Mouse (Mus musculus) lung, postnatal 25 days (tissue): Measurements from ENCODE around the gene Coq8a.

Experiments
- DNase-seq: peaks from one replicate; pipeline ENCODE4 v3.0.0; 2022; ENCODE audit warnings: low spot score

Gene Coq8a

DNA sequence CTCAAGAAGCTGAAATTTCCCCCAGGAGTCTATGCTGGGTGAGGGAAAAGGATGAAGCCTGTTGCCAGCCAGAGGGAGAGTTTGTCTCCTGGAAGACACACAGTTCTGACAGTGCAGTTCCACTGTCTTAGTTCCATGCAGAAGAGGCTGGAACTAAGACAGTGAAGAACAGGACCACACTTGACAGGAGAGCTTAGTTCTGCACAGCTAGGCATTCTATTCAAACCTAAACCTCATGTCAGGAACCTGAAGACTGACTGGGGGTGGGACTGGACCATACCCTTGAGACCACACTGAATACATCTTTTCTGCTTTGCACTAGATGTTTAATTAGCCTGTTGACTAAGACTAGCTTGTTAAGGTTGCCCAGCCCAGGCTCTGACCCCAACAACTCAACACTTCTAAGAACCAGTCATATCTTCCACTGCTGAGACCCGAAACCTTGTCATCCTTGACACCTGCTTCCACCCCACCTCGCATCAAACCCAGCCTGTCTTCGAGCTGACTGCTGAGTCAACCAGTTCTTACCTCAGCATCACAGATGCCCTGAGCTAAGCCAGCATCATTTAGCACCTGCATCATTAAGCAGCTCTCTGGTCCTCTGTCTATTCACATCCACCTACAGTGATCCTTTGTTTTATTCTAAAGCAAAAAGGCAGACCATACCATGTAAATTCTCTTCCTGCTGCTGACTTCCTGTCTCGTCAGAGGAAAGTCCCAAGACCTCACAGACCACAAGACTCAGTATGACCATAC, at the start of gene Coq8a:
TSS of gene Coq8a (minus strand) at position 644 of the 756 bp plus-strand sequence.
- no peak for DNase-seq

DNA sequence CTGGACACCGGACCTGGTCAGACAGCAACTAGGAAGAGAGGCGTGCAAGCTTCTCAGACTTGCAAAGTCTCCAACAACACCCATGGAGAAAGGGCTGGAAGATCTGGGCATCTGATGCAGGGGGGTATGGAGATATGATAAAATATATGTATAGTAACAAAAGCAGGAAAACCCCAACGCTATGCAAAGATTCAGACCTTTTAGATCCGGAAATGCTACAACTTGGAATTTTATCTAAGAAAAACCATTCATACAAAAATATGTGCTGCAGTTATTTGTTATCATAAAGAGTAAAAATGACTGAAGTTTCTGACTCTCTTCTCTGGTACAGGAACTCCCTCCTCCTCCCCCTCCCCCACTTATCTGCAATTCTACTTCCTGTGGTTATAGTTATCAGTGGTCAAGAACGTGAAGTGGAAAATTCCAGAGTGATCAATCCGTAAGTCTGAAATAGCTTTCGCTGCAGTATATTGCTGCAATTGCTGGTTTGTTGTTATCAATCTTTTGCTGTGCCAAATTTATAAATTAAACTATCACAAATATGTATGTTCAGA, 49.3 kb upstream of the Coq8a start:
- DNase-seq, result no peak

DNA sequence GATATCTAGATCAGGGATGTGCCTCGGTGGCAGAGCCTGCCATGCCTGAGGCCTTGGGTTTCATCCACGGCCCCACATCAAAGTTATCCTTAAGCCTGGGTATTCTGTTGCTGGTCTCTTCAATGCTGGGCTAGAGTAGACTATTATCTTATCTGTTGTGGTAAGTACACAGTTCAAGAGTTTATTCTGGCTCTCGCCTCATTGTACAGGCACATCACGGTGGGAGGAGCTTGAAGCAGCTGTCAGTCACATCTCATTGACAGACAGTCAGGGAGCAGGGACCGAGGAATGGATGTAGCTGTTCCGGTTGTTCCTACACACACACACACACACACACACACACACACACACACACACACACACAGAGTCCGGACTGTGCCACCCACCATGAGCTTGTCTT, 48.5 kb upstream of the Coq8a start:
- DNase-seq, result no peak

DNA sequence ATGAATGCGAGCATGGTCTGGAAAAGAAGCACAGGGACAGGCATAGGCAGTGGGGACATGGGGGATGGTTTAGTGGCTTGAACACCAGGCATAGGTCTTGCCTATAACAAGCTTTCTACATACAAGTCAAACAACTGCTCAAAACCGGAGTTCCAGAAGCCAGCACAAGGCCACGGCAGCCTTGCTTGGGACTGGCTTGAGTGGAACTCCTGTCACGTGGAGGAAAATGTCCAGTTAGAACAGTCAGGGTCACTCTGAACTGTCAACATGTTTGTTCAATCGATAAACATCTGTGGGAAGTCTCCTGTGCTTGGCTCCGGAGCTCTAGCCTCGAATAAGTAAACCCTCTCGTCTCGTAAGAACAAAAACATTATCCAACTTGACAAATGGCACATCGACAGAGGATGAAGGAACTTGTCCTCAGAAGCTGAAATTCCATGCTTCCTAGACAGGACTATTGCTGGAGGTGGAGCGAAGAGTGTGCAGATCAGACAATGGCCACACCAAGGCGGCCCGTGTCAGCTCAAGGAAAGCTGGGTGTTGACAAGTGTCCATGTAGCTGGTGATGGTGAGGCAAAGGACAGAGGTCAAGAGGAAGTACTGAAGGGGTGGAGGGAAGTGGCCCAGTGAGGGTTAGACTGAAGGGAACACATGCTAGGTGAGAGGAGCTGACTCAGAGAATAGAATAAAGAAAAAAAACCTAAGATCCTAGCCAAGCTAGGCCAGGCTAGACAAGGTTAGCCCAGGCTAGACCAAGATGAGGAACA, 46.5 kb upstream of the Coq8a start:
- peak; percentile 49 for DNase-seq

DNA sequence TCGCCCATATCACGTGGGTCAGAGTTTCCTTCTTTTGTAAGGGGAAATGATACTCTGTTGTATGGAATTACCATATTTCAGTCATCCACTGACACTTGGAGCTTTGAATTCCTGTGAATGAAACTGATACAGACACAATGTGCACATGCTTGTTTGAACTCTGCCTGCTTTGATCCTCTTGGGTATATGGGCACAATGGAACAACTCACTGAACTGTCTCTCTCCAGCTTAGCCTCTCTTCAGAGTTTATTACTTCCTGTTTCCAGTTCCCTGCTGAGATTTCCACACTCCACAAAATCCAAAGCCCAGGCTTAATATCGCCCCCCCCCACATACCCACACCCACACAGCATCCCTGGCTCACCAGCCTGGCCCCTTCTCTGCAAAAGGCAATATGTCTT, 32.3 kb upstream of the Coq8a start:
- no peak for DNase-seq

DNA sequence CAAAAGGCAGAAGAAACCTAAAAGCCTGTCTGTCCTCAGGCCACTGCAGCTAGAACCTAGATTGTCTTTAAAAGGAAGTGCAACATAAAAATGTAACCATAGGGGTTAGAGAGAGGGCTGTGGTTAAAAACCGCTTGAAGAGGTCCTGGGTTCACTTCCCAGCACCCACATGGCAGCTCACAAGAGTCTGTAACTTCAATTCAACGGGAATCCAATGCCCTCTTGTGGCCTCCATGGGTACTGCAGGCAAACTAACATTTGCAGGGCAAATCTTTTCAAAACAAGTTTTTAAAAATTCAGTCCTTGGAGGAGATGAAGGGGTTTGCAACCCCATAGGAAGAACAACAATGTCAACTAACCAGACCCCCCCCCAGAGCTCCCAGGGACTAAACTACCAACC, 31.2 kb upstream of the Coq8a start:
- DNase-seq, result no peak

DNA sequence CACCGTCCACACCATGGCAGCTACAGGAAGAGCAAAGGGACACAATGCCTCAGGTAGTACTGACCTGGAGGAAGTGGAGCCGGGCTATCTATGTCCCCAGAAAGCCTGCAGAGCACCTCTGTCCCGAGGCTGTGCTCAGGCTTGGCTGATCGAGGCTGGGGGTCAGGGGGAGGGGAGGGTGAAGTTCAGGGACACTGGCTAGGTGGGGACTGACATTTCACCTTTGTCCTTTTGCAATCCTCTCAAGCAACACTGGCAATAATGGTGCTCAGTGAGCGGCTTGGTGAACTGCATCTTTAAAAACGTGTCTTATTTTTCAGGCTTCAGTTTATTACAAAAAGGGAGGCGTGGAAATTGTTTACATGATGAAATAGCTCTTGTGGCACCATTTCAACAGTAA, 30.5 kb upstream of the Coq8a start:
- no peak for DNase-seq

DNA sequence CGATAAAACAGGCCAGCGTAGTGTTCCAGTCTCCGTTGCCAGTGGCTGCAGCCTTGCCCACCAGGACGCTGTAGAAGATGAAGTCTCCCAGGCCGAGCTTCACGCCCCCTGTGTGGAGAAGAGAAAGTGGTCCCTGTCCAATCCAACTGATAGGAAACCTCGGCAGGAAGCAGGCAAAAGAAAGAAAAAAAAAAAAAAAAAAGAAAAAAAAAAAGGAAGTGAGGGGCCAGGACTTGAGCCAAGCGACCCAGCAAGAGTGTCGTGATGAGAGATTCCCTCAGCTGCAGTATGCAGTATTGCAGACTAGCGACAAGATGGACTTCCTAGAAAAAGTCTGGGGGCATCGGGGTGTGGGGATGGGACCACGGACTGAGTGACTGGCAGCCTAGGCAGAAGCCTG, 29.5 kb upstream of the Coq8a start:
- DNase-seq, result no peak

DNA sequence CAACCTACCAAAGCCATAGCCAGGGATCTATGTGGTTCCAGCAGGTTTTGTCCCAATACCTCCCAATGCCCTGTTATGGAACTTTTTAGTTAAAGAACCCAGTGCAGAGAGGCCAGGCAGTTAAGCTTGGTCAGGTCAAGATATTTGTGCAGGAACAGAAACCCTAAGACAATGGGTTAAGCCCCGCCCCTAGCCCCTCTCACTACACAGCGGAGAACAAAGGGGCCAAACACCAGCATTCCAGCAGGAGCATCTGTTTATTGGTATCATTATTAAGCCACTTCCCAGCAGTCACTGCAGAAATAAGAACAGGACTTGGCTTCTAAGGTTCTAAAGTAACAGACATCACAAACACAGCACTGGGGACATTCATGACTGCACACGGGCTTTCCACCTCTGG, 27.4 kb upstream of the Coq8a start:
- DNase-seq, result no peak

DNA sequence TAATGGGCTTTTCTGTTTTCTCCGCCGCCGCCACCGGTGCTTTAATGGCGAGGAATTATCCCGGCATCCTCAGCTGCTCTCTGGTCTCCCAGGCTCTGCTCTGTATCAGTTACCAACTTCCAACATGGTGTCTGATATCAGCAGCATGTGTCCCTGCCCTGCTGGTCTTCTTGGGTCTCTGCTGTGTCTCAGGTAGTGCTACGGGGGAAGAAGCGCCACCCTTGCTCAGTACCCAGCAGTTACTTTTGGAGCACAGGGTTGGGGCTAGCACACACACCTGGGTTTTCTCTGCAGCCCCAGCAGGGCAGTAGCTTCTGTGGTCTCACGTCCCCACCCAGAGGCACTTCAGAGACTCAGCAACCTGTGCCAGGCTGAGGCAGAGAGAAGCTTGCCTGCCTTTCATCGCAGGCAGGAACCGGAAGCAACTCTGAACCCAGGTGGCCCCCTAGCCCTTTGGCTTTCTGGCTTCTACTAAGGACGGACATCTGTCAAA, 26.9 kb upstream of the Coq8a start:
- peak; percentile 44 for DNase-seq

DNA sequence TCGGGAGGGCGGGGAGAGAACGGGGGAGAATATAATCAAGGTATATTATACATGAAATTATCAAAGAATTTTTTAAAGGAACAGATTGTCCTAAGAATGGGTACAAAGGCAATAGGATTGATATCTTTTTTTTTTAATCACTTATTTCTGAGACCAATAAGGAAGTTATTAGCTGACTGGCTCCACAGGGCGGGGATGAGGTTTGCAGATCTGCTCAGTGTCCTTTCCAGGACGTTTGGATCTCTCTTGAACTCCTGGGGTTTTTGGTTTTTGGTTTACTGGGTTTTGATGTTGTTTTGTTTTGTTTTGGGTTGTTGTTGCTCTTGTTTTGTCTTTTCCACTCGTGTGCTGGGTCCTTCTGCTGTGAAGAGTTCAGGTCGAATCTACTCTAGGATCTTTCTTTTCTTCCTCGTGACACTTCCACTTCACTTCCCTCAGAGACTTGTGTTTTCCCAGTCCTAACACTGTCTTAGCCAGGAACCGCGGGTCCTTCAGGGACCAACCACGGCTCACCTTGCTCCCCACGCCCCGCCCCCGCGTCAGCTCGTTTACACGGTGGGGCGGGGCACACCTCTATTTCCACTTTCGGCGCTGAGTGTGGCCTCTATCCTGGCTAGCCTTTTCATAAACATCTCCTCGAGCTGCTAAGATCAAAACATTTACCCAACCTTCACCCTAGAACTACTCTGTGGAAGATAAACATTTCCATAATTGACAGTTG, 26.3 kb upstream of the Coq8a start:
- DNase-seq, result peak; percentile 79

DNA sequence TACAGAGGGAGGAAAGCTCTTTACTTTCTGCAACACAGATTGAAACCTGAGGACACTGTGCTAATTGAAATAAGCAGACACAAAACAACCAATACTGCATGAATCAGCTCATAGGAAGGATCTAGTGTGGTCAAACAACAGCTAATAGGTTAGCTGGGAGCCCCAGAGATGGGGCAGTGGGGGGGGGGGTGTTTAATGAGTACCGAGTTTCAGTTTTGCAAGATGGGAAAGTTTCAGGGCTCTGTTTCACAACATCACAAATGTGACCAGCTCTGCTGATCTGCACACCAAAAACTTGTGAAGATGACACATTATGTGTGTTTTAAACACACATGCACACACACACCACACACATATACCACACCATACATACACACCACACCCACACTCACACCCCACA, 22.6 kb upstream of the Coq8a start:
- DNase-seq, result no peak

DNA sequence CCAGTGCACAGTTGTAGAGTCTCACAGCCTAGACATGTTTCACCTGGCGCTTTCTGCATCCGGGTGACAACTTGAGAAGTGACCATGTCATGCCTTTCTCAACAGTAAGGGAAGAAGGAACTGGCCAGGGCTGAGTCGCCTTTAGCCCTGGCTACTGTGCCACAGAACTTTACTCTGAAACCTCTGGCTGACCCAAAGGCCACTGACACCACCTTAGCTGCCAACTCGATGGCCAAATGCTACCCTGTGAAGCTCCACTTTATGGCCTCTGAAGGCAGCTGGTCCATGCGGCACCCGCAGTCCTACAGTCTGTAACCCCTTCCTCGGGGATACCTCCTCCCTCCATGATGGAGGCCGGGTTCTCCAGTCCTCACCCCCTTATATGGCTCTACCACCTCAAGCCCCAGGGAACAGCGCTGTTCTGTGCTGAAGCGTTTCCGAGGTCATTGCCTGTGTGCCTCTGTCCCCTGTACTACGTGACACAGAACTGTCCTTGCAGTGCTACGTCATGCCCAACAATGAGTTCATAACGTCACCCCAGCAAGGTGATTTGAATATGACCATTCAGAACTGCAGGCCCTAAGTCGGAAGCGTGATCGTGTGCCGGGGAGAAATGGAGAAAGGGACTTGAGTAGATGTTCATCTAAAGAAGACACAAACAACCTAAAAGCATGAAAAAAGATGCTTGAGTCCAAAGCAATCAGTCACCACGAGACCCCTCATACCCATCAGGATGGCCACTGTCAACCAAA, 21.6 kb upstream of the Coq8a start:
- no peak for DNase-seq

DNA sequence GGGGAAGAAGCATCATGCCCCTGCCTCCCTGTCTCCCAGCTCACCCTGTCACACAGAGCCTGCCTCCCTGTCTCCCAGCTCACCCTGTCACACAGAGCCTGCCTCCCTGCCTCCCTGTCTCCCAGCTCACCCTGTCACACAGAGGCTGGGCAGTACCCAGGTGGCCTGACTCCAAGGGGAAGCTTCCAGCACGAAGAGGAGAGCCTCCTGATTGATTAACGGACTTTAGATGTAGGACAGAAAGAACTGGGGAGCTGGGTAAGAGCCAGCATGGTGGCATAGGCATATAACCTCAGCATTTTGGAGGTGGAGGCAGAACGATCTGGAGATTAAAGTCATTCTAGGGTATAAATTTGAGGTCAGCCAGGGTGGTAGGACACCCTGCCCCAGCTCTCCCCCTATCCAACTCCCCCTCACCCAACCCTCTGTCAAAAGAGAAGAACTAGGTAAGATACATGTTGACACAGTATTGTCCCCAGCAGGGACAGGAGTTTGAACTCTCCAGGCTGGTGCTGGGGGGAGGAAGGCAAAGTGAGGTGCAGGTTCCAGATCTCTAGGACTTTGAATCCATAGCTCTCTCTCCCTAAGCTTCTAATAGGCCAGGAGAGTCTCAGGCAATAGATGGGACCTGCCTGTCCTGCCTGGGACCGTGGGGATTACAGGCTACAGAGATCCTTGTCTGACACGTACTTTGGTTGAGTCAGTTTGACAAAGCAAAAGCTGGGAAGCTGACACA, 17.3 kb upstream of the Coq8a start:
- DNase-seq, result no peak

DNA sequence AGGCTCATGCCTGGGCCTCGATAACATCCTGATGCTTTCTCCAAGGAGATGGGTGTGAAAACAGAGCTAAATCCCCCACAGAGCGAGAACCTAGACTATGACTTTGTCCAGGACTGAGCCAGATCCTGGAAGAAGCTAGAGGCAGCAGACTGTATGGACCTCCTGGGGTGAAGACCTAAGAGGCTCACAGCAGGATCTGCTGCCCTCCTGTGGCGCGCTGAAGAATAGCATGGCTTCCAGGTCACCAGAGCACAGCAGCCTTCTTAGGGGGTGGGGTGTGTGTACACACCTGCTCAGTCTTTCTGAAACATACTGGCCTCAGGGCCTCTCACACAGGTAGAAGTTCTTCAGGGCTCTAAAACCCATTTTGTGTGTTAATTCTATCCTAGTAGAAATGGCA, 15.6 kb upstream of the Coq8a start:
- peak; percentile 83 for DNase-seq

DNA sequence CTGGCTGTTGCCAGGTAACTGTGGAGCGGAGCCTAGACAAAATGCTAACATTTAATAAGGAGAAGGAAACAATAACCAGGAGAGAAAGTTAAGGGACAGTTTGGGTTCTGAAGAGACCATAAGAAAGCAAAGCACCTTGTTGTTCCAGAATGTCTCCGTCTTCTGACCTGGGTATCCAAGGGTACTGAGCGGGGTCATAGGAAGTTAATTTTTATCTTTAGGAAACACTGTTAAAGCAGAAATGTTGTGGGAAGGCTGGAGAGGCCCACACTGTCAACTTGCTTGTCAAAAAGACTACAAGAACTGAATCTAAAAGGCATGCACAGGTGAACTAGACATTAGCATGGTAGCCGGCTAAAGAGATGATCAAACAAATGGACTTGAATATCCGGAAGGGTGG, 13.5 kb upstream of the Coq8a start:
- no peak for DNase-seq

DNA sequence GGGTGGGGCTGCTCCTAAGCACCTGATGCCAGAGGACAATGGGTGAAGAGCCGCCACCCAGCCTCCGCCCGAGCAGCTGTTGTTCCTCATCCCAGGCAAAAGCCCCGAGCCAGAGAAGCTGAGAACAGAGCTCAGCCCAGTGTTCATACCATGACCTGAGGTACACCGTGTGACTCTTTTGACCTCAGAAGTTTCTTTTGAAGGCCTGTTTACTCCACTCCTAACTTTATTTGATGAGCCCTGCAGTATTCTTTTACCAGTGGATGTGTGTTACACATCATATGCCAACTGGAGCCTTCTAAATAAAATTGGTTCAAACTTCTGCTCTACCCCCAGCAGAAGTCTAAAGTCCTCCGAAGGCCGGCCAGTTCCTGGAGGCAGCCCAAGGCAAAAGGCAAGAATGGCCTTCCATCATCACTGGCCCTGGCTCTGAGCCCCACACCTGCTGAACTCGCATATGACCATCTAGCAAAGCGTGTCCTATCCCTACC, 11.4 kb upstream of the Coq8a start:
- no peak for DNase-seq

DNA sequence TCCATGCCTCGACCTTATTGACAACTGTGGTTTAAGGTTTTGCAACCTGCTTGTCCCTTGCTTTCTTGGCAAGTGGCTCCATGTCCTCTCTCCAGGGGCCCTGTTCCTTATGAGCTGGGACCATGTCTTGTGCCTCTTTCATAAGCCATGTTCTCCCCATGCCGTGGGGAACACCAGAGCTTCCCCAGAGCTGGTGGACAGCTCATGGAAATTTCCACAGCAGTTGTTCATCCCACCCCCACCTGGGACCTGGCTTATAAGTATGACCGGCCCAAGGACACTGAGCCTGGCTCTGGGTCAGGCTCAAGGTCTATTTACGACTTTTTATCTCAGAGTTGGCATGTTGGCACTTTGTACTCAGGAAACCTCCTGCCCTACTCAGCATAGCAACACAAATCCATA, 10.6 kb upstream of the Coq8a start:
- no peak for DNase-seq

DNA sequence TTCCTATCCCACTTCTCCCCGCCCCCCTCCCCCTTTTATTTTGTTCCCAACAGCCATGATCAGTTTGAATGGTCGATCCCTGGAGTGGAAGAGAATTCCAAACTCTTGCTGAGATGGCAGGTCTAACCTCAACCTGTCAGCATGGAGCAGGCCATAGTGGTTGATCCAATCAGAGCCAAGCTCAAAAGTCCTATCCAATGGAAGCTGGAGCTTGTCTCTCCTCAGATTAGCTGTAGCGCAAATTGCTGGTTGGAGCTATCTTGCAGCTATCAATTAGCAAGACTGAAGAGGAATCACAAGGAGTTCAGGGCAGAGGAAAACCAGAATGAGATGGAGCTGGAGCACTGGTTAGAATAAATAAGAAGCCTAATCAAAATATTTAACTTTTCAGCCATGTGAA, 9.0 kb upstream of the Coq8a start:
- DNase-seq, result no peak

DNA sequence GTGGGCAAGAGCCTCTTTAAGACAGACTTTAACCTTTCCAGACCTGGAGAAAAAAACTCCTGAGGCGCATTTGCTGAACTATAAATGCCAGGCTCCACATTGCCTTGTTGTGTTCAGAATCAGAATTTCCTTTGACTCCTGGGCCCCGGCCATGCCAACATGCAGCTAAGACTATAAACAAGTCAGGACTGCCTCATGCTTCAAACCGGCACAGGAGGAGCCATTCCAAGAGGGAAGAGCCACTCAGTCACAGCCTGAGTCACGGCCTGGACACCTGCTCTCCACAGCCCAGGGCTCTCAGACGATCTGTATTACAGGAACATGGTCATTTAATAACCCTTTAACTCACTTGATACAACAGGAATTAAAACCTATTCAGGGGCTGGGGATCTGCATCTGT, 1.3 kb upstream of the Coq8a start:
- DNase-seq, result no peak

DNA sequence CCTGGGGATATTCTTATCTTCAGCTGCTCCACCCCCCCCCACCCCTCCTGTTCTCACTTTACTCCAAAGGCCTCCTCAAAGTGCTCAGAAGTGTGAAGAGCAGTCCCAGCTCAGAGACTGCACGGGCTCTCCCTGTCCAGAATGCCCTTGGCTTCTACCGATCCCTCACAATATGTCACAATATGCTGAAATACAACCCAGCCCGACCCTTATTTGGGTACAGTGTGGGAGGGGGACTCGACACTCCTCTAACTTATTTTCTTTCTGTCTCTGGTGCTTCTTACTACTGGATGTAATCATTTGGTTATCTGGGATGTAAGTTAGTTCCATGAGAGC, 281 bp upstream of the Coq8a start:
- no peak for DNase-seq
